In genomic region chr12:110978607-110979406, GRCm38 (mm10) we compare ENCODE assay signal across 8 mouse cellular contexts. TPM values are rescaled to one million over a fixed set of nuclear protein-coding genes. Genes with fewer than 3 reads are reported as not detected.
DNase-seq lines count a peak whose midpoint lies in the region; ATAC-seq lines count a peak whose summit lies in the region.

TSS of gene Ankrd9 (minus strand) at chr12:110979040.

- H3K27ac ChIP-seq in heart, embryonic 10.5 days, result peak within 1 kb of the TSS; percentile 94
- peak within 1 kb of the TSS; percentile 79 for H3K27ac ChIP-seq in kidney, embryonic 15.5 days

- DNase-seq in B cell, adult 2 months, result peak; percentile 95 to 96
- DNase-seq in brain, adult 2 months (ENCODE audit: low read depth, low spot score), result peak; percentile 92
- peak; percentile 99 for DNase-seq in heart, embryonic 10.5 days (ENCODE audit: low spot score)
- peak; percentile 100 for DNase-seq in liver
- DNase-seq in spleen, postnatal 4 days (ENCODE audit: low spot score in 2 of 2), result peak; percentile 99

- peaks cover 17% of the 10 kb centered on the region for H3K27me3 ChIP-seq in heart, embryonic 10.5 days (ENCODE audit: insufficient read depth, poor library complexity, severe bottlenecking)
- H3K27me3 ChIP-seq in kidney, embryonic 15.5 days, result 0 out of 2 replicates have a peak, but pooled peaks cover 4% of the 10 kb centered on the region

- peaks cover 33% of the 10 kb centered on the region for H3K4me1 ChIP-seq in heart, embryonic 10.5 days
- H3K4me1 ChIP-seq in kidney, embryonic 15.5 days, result peaks cover 21% of the 10 kb centered on the region

- ATAC-seq in erythroblast, adult 5-6 weeks (replicated peaks; ENCODE audit: low FRiP score, poor library complexity, severe bottlenecking), result peak; percentile 72
- peak; percentile 97 for ATAC-seq in kidney, embryonic 15.5 days (replicated peaks; ENCODE audit: low FRiP score)
- ATAC-seq in monocyte, adult 5-6 weeks (replicated peaks; ENCODE audit: insufficient number of reproducible peaks, low FRiP score, low TSS enrichment, poor library complexity, severe bottlenecking), result peak; percentile 79

- peak within 1 kb of the TSS; percentile 91 for H3K4me3 ChIP-seq in heart, embryonic 10.5 days
- H3K4me3 ChIP-seq in kidney, embryonic 15.5 days (replicated peaks), result peak within 1 kb of the TSS; percentile 91

- H3K9me3 ChIP-seq in heart, embryonic 10.5 days, result no peaks in the 10 kb centered on the region
- H3K9me3 ChIP-seq in kidney, embryonic 15.5 days (replicated peaks), result no peaks in the 10 kb centered on the region

- peaks cover 36% of the 10 kb centered on the region for H3K36me3 ChIP-seq in heart, embryonic 10.5 days
- H3K36me3 ChIP-seq in kidney, embryonic 15.5 days, result peaks cover 34% of the 10 kb centered on the region

- peak within 1 kb of the TSS; percentile 91 for H3K9ac ChIP-seq in kidney, embryonic 15.5 days

- under 1% methylated on average over 86 of the region's 90 CpGs for WGBS in heart, embryonic 10.5 days
- WGBS in kidney, embryonic 15.5 days, result under 1% methylated on average over 90 of the region's 90 CpGs

- H3K4me2 ChIP-seq in kidney, embryonic 15.5 days, result peak within 1 kb of the TSS; percentile 88

RNA-seq across cellular contexts. Expression of gene Ankrd9, which starts in this region (rescaled TPM):
- 29.8 and 52.2 TPM in 2 replicates for total RNA-seq in erythroblast, adult 5-6 weeks (2015; ENCODE audit: low replicate concordance)
- 66.5 and 82.1 TPM in 2 replicates for total RNA-seq in erythroblast, adult 5-6 weeks (2017; ENCODE audit: low replicate concordance)
- polyA plus RNA-seq in heart, embryonic 10.5 days (2016; fragmentation: Nextera tagmentation; extraction: Ambion mirVana), result 14.8 and 19.1 TPM in 2 replicates
- polyA plus RNA-seq in kidney, embryonic 15.5 days (2015; fragmentation: Nextera tagmentation; extraction: Ambion mirVana), result 12.1 and 14.0 TPM in 2 replicates
- total RNA-seq in monocyte, adult 5-6 weeks (2017), result 3.8 to 5.8 TPM (median 5.5 TPM) in 3 replicates

Comparison
In these comparisons a context has a peak if more than half of its experiments do, and no peak if none do; other contexts are left out.
1. Peak in every context shown above with its lines: DNase-seq, ATAC-seq, H3K4me3 ChIP-seq and H3K27ac ChIP-seq.